Mouse (Mus musculus) liver, adult (tissue): ENCODE data around the gene Arhgap9.

Source experiments
- GATA4 ChIP-seq: IDR thresholded peaks from 2 replicates; pipeline ENCODE4 v1.6.1; 2014; ENCODE audit warnings: mild to moderate bottlenecking, low read length; ENCODE audit not compliant: insufficient replicate concordance

The Arhgap9 gene

GRCm38 (mm10) chr10:127289573-127290191 is 32.1 kb upstream of the Arhgap9 start:
- TF ChIP-seq GATA4, result peak; percentile 82; the same call in 1 of the 2 replicates

- TF ChIP-seq GATA4, result peak; percentile 94; the same call in 1 of the 2 replicates
These were observed 31.3 kb upstream of the Arhgap9 start for GRCm38 (mm10) chr10:127290307-127290929.

GRCm38 (mm10) chr10:127290930-127291880 is 30.6 kb upstream of the Arhgap9 start:
- TF ChIP-seq GATA4, result no peak

- TF ChIP-seq GATA4, result no peak
These were observed 29.7 kb upstream of the Arhgap9 start for GRCm38 (mm10) chr10:127291881-127292638.

- TF ChIP-seq GATA4, result no peak
These were observed 28.7 kb upstream of the Arhgap9 start for GRCm38 (mm10) chr10:127292987-127293538.

- TF ChIP-seq GATA4, result no peak
These were observed 28.1 kb upstream of the Arhgap9 start for GRCm38 (mm10) chr10:127293590-127294113.

GRCm38 (mm10) chr10:127294895-127295510 is 26.8 kb upstream of the Arhgap9 start:
- no peak for TF ChIP-seq GATA4

GRCm38 (mm10) chr10:127295986-127296794 is 25.6 kb upstream of the Arhgap9 start:
- TF ChIP-seq GATA4, result no peak

- no peak for TF ChIP-seq GATA4
These were observed 24.5 kb upstream of the Arhgap9 start for GRCm38 (mm10) chr10:127297015-127297871.

GRCm38 (mm10) chr10:127300361-127300760 is 21.4 kb upstream of the Arhgap9 start:
- TF ChIP-seq GATA4, result no peak

GRCm38 (mm10) chr10:127303136-127303535 is 18.6 kb upstream of the Arhgap9 start:
- no peak for TF ChIP-seq GATA4
